Mouse (Mus musculus): Measurements from ENCODE around the gene 1700029I15Rik. TPM values are rescaled to one million over a fixed set of nuclear protein-coding genes. Genes with fewer than 3 reads are reported as not detected.
A peak's percentile ranks its signal among the peaks of the same experiment; 100 is the strongest.

The 1700029I15Rik gene
- total and polyA plus RNA-seq, 3 experiments, result 0.67 to 3.4 (median 3.0) TPM

GRCm38 (mm10) chr2:92405687-92406086 is 23.3 kb downstream of the 1700029I15Rik start (continued):
- peak; percentile 56; the same call in 1 of the 2 replicates for TF ChIP-seq MYC (IDR thresholded peaks at IDR 0.05; ENCODE audit: low read depth, low read length)
- TF ChIP-seq ETS1 (conservative IDR thresholded peaks at IDR 0.05; ENCODE audit: low read depth, low read length), result peak; percentile 71
- TF ChIP-seq GABPA (IDR thresholded peaks at IDR 0.05; ENCODE audit: insufficient replicate concordance, low read depth, low read length), result no peak
- peak; percentile 29; the same call in 1 of the 2 replicates for TF ChIP-seq EP300 (IDR thresholded peaks at IDR 0.05; ENCODE audit: low read length)
- no peak for TF ChIP-seq CHD1 (IDR thresholded peaks at IDR 0.05; ENCODE audit: low read depth, low read length)
- TF ChIP-seq MAZ (IDR thresholded peaks at IDR 0.05; ENCODE audit: low read depth, low read length), result no peak
- TF ChIP-seq ZMIZ1 (IDR thresholded peaks at IDR 0.05; ENCODE audit: low read depth, low read length), result peak; percentile 32; the same call in 1 of the 2 replicates
- TF ChIP-seq JUN (IDR thresholded peaks at IDR 0.05; ENCODE audit: insufficient read depth, low read depth, low read length), result no peak

GRCm38 (mm10) chr2:92408309-92409045 is 26.1 kb downstream of the 1700029I15Rik start:
- H3K27me3 ChIP-seq (replicated peaks), result no peaks in the 10 kb centered on the region
- in situ Hi-C loops (cut with MboI; ENCODE audit: low pct_ligation_motif_present, low pct_unique_long_range_greater_than_20kb, low sequenced_read_pairs) (no loop called here), dilution Hi-C loops (cut with MboI; ENCODE audit: extremely low pct_ligation_motif_present, extremely low pct_unique_long_range_greater_than_20kb, low sequenced_read_pairs) (no loop called here)
- H3K4me3 ChIP-seq (replicated peaks in 1 of 3; ENCODE audit: low read depth in 2 of 3, low read length in 2 of 3, poor library complexity in 1 of 3), result no peak overlapping the region
- peaks cover 10 to 48% of the 10 kb centered on the region in 2 experiments for H3K4me1 ChIP-seq (ENCODE audit: control insufficient read depth in 1 of 2, insufficient read depth in 2 of 2)
- peaks cover 82 to 98% of the 10 kb centered on the region in 2 experiments for H3K36me3 ChIP-seq (replicated peaks in 1 of 2; ENCODE audit: control insufficient read depth in 1 of 2, insufficient read depth in 1 of 2, low read length in 1 of 2)
- H3K4me2 ChIP-seq (ENCODE audit: insufficient read depth, low read depth, poor library complexity, severe bottlenecking), result no peak overlapping the region
- H3K27ac ChIP-seq (ENCODE audit: insufficient read depth, low read depth), result no peak overlapping the region; the same call in 1 of the 2 replicates
- no peak overlapping the region for H3K9ac ChIP-seq (ENCODE audit: insufficient read depth, low read depth)
- DNase-seq (ENCODE audit: extremely low read depth), result no peak
- H3K9me3 ChIP-seq (replicated peaks; ENCODE audit: low read length), result no peaks in the 10 kb centered on the region
- TF ChIP-seq RCOR1 (conservative IDR thresholded peaks at IDR 0.05; ENCODE audit: low read depth, low read length), result no peak
- no peak for TF ChIP-seq SMC3 (IDR thresholded peaks at IDR 0.05; ENCODE audit: low read depth, low read length)
- TF ChIP-seq NELFE (IDR thresholded peaks at IDR 0.05; ENCODE audit: low read depth, low read length), result no peak
- TF ChIP-seq CHD2 (IDR thresholded peaks at IDR 0.05; ENCODE audit: low read length), result no peak
- TF ChIP-seq TCF12 (IDR thresholded peaks at IDR 0.05; ENCODE audit: low read depth, low read length), result no peak
- no peak for TF ChIP-seq ZNF384 (IDR thresholded peaks at IDR 0.05; ENCODE audit: low read depth, low read length)
- TF ChIP-seq HCFC1 (IDR thresholded peaks at IDR 0.05; ENCODE audit: low read depth, low read length), result no peak
- no peak for TF ChIP-seq EP300 (IDR thresholded peaks at IDR 0.05; ENCODE audit: low read length)
- no peak for TF ChIP-seq USF2 (conservative IDR thresholded peaks at IDR 0.05; ENCODE audit: low read depth, low read length)
- TF ChIP-seq UBTF (IDR thresholded peaks at IDR 0.05; ENCODE audit: low read depth, low read length), result no peak
- no peak for TF ChIP-seq POLR2A (IDR thresholded peaks at IDR 0.05; ENCODE audit: low read depth, low read length)
- TF ChIP-seq ZMIZ1 (IDR thresholded peaks at IDR 0.05; ENCODE audit: low read depth, low read length), result no peak
- TF ChIP-seq IRF4 (IDR thresholded peaks at IDR 0.05; ENCODE audit: low read depth, low read length), result no peak
- TF ChIP-seq ZKSCAN1 (IDR thresholded peaks at IDR 0.05; ENCODE audit: borderline replicate concordance, low read depth, low read length), result no peak
- no peaks in the 10 kb centered on the region for H3K79me2 ChIP-seq (replicated peaks; ENCODE audit: control insufficient read depth, extremely low read depth, insufficient read depth, poor library complexity, severe bottlenecking)
